Mouse (Mus musculus): Measurements from ENCODE around the gene Cdkn1c. TPM values are rescaled to one million over a fixed set of nuclear protein-coding genes. Genes with fewer than 3 reads are reported as not detected.

The Cdkn1c gene
- polyA plus RNA-seq, 1 experiment from 2014 or later: 275 TPM

- Histone ChIP-seq H3K4me2 (no peak overlapping the region), H3K27ac (replicated peaks) (no peak overlapping the region), H3K9ac (replicated peaks) (no peak overlapping the region), H3K9me3 (replicated peaks) (no peaks in the 10 kb centered on the region), H3K27me3 (replicated peaks) (no peaks in the 10 kb centered on the region), H3K36me3 (no peaks in the 10 kb centered on the region), H3K4me3 (replicated peaks) (no peak overlapping the region), H3K4me1 (peaks cover 10% of the 10 kb centered on the region)
- ATAC-seq (ENCODE audit: low FRiP score): peak; percentile 71; the same call in 1 of the 2 replicates
- 23% methylated on average over 8 of the region's 8 CpGs for WGBS
Measured at GRCm38 (mm10) chr7:143469946-143470345, 9.1 kb upstream of the Cdkn1c start.

GRCm38 (mm10) chr7:143467714-143468113, 6.9 kb upstream of the Cdkn1c start:
- Histone ChIP-seq H3K4me1 (peaks cover 23% of the 10 kb centered on the region), H3K4me3 (replicated peaks) (no peak overlapping the region), H3K9ac (replicated peaks) (no peak overlapping the region), H3K27me3 (replicated peaks) (0 out of 2 replicates have a peak, but pooled peaks cover 3% of the 10 kb centered on the region), H3K4me2 (no peak overlapping the region), H3K36me3 (no peaks in the 10 kb centered on the region), H3K9me3 (replicated peaks) (no peaks in the 10 kb centered on the region), H3K27ac (replicated peaks) (no peak overlapping the region)
- no peak for ATAC-seq (ENCODE audit: low FRiP score)
- 13% methylated on average over 6 of the region's 6 CpGs for WGBS

- Histone ChIP-seq H3K9ac (replicated peaks) (no peak overlapping the region), H3K9me3 (replicated peaks) (no peaks in the 10 kb centered on the region), H3K4me3 (replicated peaks) (no peak overlapping the region), H3K27me3 (replicated peaks) (0 out of 2 replicates have a peak, but pooled peaks cover 3% of the 10 kb centered on the region), H3K36me3 (no peaks in the 10 kb centered on the region), H3K4me2 (no peak overlapping the region), H3K27ac (replicated peaks) (no peak overlapping the region), H3K4me1 (peaks cover 32% of the 10 kb centered on the region)
- 0 out of 2 replicates have a peak, but pooled peaks have one; percentile 10 for ATAC-seq (ENCODE audit: low FRiP score)
- 34% methylated on average over 14 of the region's 14 CpGs for WGBS
Measured at GRCm38 (mm10) chr7:143466099-143466677, 5.3 kb upstream of the Cdkn1c start.

DNA sequence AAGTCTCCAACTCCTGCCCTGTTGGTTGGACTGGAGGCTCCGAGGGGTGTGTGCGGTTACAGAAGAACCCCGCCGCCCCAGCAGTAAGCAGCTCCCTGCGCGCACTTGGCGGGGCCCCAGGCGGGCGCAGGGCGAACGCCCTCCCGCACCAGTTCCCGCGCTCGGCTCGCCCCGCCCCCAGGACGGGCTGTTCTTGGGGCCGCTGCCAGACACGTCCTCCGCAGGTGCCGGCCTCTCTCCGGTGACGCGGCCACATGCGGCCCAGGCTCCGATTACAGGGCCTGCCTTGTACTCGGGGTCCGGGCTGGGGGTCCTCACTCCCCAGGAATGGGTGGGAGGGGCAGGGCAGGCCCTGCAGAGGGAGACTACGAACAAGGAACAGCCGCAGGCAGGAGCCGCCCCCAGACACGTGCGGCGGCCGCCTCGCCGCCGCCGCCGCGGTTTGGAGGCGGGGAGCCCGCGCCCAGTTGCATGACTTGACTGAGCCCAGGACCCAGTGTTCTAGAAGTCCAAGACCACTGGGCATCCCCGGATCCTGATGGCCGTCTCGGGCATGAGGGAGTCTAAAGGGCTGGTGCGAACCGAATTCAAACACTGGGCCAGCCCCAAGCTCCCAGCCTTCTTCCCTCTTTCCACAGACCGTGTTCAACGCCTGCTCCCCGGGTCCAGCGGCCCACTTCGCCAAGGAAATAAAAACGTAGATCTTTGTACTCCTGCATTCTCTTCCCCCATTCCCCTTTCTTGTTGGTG, 4.1 kb upstream of the Cdkn1c start:
- WGBS: 25% methylated on average over 54 of the region's 56 CpGs
- Histone ChIP-seq H3K9ac (replicated peaks) (peak overlapping the region; percentile 51), H3K9me3 (replicated peaks) (0 out of 2 replicates have a peak, but pooled peaks cover 3% of the 10 kb centered on the region), H3K36me3 (no peaks in the 10 kb centered on the region), H3K4me3 (replicated peaks) (peak overlapping the region; percentile 37), H3K27ac (replicated peaks) (no peak overlapping the region), H3K4me1 (peaks cover 32% of the 10 kb centered on the region), H3K4me2 (peak overlapping the region; percentile 74), H3K27me3 (replicated peaks) (0 out of 2 replicates have a peak, but pooled peaks cover 3% of the 10 kb centered on the region)
- no peak for ATAC-seq (ENCODE audit: low FRiP score)

- no peaks in the 10 kb centered on the region for H3K36me3 ChIP-seq
- peaks cover 32% of the 10 kb centered on the region for H3K4me1 ChIP-seq
- no peak overlapping the region for H3K9ac ChIP-seq (replicated peaks)
- no peak for ATAC-seq (ENCODE audit: low FRiP score)
- H3K9me3 ChIP-seq (replicated peaks): 0 out of 2 replicates have a peak, but pooled peaks cover 3% of the 10 kb centered on the region
- H3K27me3 ChIP-seq (replicated peaks): 0 out of 2 replicates have a peak, but pooled peaks cover 3% of the 10 kb centered on the region
- H3K4me2 ChIP-seq: 0 out of 2 replicates have a peak overlapping the region, but pooled peaks have one; percentile 15
- WGBS: 25% methylated on average over 11 of the region's 11 CpGs
- no peak overlapping the region for H3K4me3 ChIP-seq (replicated peaks)
- 0 out of 2 replicates have a peak overlapping the region, but pooled peaks have one; percentile 23 for H3K27ac ChIP-seq (replicated peaks)
Measured at GRCm38 (mm10) chr7:143463865-143464415, 3.1 kb upstream of the Cdkn1c start.

DNA sequence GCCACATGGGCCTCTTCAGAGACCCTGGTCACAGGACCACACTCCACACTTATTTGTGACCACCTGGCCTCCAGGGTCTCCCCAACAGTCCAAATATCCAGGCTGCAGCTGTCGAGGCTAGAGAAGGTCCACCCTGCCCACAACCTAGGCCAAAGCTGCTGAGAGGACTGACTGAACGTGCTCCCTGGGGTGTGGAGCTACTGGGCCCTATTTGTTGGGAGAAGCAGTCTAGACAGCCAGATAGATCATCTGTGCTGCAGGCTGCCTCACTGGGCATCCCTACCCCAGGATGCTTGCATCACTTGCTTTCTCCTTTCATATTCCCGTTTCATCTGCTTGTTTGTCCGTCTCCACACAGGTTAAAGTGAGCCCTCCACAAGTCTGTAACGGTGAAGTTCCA, 1.7 kb upstream of the Cdkn1c start:
- no peak overlapping the region for H3K4me3 ChIP-seq (replicated peaks)

GRCm38 (mm10) chr7:143461920-143462319, 1.1 kb upstream of the Cdkn1c start:
- Histone ChIP-seq H3K27me3 (replicated peaks) (0 out of 2 replicates have a peak, but pooled peaks cover 3% of the 10 kb centered on the region), H3K9me3 (replicated peaks) (0 out of 2 replicates have a peak, but pooled peaks cover 3% of the 10 kb centered on the region), H3K4me1 (peaks cover 33% of the 10 kb centered on the region), H3K36me3 (no peaks in the 10 kb centered on the region), H3K27ac (replicated peaks) (no peak overlapping the region), H3K4me2 (peak overlapping the region; percentile 61; the same call in 1 of the 2 replicates), H3K9ac (replicated peaks) (no peak overlapping the region), H3K4me3 (replicated peaks) (no peak overlapping the region)
- ATAC-seq (ENCODE audit: low FRiP score): no peak
- 42% methylated on average over 11 of the region's 11 CpGs for WGBS

More for the DNA sequence above, 1.7 kb upstream of the Cdkn1c start:
- Histone ChIP-seq H3K27ac (replicated peaks) (no peak overlapping the region), H3K36me3 (no peaks in the 10 kb centered on the region), H3K27me3 (replicated peaks) (0 out of 2 replicates have a peak, but pooled peaks cover 3% of the 10 kb centered on the region), H3K4me2 (no peak overlapping the region), H3K4me1 (peaks cover 33% of the 10 kb centered on the region), H3K9ac (replicated peaks) (no peak overlapping the region), H3K9me3 (replicated peaks) (0 out of 2 replicates have a peak, but pooled peaks cover 3% of the 10 kb centered on the region)
- ATAC-seq (ENCODE audit: low FRiP score): no peak
- WGBS: 70% methylated on average over 5 of the region's 5 CpGs

DNA sequence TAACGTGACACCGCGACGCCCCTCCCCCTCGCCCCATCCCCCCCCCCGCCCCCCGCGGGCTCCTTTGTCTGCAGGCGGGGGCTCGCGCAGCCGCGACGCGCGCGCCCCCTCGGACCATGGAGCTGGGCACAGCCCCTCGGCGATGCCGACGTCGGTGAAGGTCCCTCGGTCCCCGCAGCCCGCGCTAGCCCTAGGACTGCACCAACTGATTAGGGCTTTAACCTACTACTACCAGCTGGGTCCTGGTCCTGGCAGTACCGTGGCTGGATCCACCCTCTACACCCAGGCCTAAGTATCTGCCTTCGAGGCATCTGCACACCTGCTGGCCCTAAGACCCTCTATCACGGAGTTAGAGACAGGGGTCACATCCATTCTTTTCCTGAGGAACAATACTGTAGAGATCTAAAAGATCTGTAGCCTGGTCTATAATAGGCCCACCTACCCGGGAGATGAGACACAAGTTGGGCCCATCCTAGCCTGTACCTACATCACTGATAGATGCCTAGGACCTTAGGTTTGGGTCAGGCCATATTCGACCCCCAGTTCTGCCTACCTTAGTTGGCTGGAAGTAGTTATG, 532 bp upstream of the Cdkn1c start:
- H3K36me3 ChIP-seq: no peaks in the 10 kb centered on the region
- peak; percentile 60 for ATAC-seq (ENCODE audit: low FRiP score)
- H3K4me2 ChIP-seq: peak overlapping the region; percentile 61
- peaks cover 33% of the 10 kb centered on the region for H3K4me1 ChIP-seq
- peak overlapping the region; percentile 21 for H3K9ac ChIP-seq (replicated peaks)
- H3K4me3 ChIP-seq (replicated peaks): peak overlapping the region; percentile 57
- WGBS: 25% methylated on average over 30 of the region's 32 CpGs
- 0 out of 2 replicates have a peak, but pooled peaks cover 3% of the 10 kb centered on the region for H3K27me3 ChIP-seq (replicated peaks)
- H3K27ac ChIP-seq (replicated peaks): peak overlapping the region; percentile 64; the same call in 1 of the 2 replicates
- H3K9me3 ChIP-seq (replicated peaks): 0 out of 2 replicates have a peak, but pooled peaks cover 3% of the 10 kb centered on the region

- peak overlapping the region; percentile 61 for H3K4me2 ChIP-seq
- 33% methylated on average over 59 of the region's 60 CpGs for WGBS
- H3K9me3 ChIP-seq (replicated peaks): 0 out of 2 replicates have a peak, but pooled peaks cover 3% of the 10 kb centered on the region
- peak overlapping the region; percentile 57 for H3K9ac ChIP-seq (replicated peaks)
- H3K27ac ChIP-seq (replicated peaks): peak overlapping the region; percentile 75
- no peaks in the 10 kb centered on the region for H3K36me3 ChIP-seq
- peak overlapping the region; percentile 57 for H3K4me3 ChIP-seq (replicated peaks)
- H3K4me1 ChIP-seq: peaks cover 33% of the 10 kb centered on the region
- 0 out of 2 replicates have a peak, but pooled peaks cover 3% of the 10 kb centered on the region for H3K27me3 ChIP-seq (replicated peaks)
- peak; percentile 25 for ATAC-seq (ENCODE audit: low FRiP score)
Measured at GRCm38 (mm10) chr7:143460217-143460834, 524 bp downstream of the Cdkn1c start.

- no peak for ATAC-seq (ENCODE audit: low FRiP score)
- H3K4me2 ChIP-seq: peak overlapping the region; percentile 61
- H3K9me3 ChIP-seq (replicated peaks): 0 out of 2 replicates have a peak, but pooled peaks cover 3% of the 10 kb centered on the region
- H3K9ac ChIP-seq (replicated peaks): peak overlapping the region; percentile 57
- H3K36me3 ChIP-seq: no peaks in the 10 kb centered on the region
- 23% methylated on average over 99 of the region's 100 CpGs for WGBS
- H3K27me3 ChIP-seq (replicated peaks): 0 out of 2 replicates have a peak, but pooled peaks cover 3% of the 10 kb centered on the region
- peak overlapping the region; percentile 57 for H3K4me3 ChIP-seq (replicated peaks)
- peaks cover 27% of the 10 kb centered on the region for H3K4me1 ChIP-seq
- H3K27ac ChIP-seq (replicated peaks): peak overlapping the region; percentile 75
Measured at GRCm38 (mm10) chr7:143459332-143460211, 1.3 kb downstream of the Cdkn1c start.

Data from neural tube, embryonic 15.5 days (tissue).